Mouse (Mus musculus): Measurements from ENCODE around the gene Tsc22d3.

GRCm38 (mm10) chrX:140525604-140526252, 74.7 kb downstream of the Tsc22d3 start:
- no peak for TF ChIP-seq CTCF (IDR thresholded peaks at IDR 0.05; ENCODE audit: extremely low read depth, insufficient read length, insufficient replicate concordance, low read depth, low read length)
- TF ChIP-seq POLR2A (IDR thresholded peaks at IDR 0.05; ENCODE audit: low read depth, low read length) = no peak
